Mouse (Mus musculus): ENCODE results near the gene Gm7534. TPM values are rescaled to one million over a fixed set of nuclear protein-coding genes. Genes with fewer than 3 reads are reported as not detected.
A peak's percentile ranks its signal among the peaks of the same experiment; 100 is the strongest.

The Gm7534 gene
- polyA plus RNA-seq, 1 experiment from 2014 or later = not detected

GRCm38 (mm10) chr4:134245148-134245843 lies 42.5 kb upstream of the Gm7534 start, which contains the start of gene Zfp593:
Gene Zfp593, minus strand, starts transcription at chr4:134245592.
- Histone ChIP-seq H3K4me1 (ENCODE audit: control insufficient read depth, insufficient read depth, low read length) (peaks cover 17% of the 10 kb centered on the region), H3K4me2 (ENCODE audit: low read depth, low read length) (peak within 1 kb of the TSS; percentile 95), H3K36me3 (ENCODE audit: control insufficient read depth, insufficient read depth, low read length) (no peaks in the 10 kb centered on the region), H3K4me3 (replicated peaks; ENCODE audit: low read length) (peak within 1 kb of the TSS; percentile 87), H3K27me3 (ENCODE audit: control insufficient read depth, insufficient read depth, low read length) (peaks cover 36% of the 10 kb centered on the region), H3K9ac (ENCODE audit: low read length) (peak within 1 kb of the TSS; percentile 86), H3K9me3 (replicated peaks; ENCODE audit: control insufficient read depth, low read length) (no peaks in the 10 kb centered on the region), H3K27ac (ENCODE audit: low read length) (no peak within 1 kb of the TSS)
- under 1% methylated on average over 60 of the region's 60 CpGs for WGBS
- peak; percentile 82 for ATAC-seq (ENCODE audit: insufficient read depth, low FRiP score)

- peak within 1 kb of the TSS; percentile 95 for H3K4me2 ChIP-seq (ENCODE audit: low read depth, low read length)
- no peak for ATAC-seq (ENCODE audit: insufficient read depth, low FRiP score)
- WGBS = 91% methylated on average over 17 of the region's 17 CpGs
- peak within 1 kb of the TSS; percentile 87 for H3K4me3 ChIP-seq (replicated peaks; ENCODE audit: low read length)
- H3K9me3 ChIP-seq (replicated peaks; ENCODE audit: control insufficient read depth, low read length) = no peaks in the 10 kb centered on the region
- H3K4me1 ChIP-seq (ENCODE audit: control insufficient read depth, insufficient read depth, low read length) = peaks cover 16% of the 10 kb centered on the region
- H3K27me3 ChIP-seq (ENCODE audit: control insufficient read depth, insufficient read depth, low read length) = peaks cover 22% of the 10 kb centered on the region
- H3K9ac ChIP-seq (ENCODE audit: low read length) = peak within 1 kb of the TSS; percentile 86
- no peaks in the 10 kb centered on the region for H3K36me3 ChIP-seq (ENCODE audit: control insufficient read depth, insufficient read depth, low read length)
- no peak within 1 kb of the TSS for H3K27ac ChIP-seq (ENCODE audit: low read length)
These were observed 40.9 kb upstream of the Gm7534 start, which contains the start of gene E130218I03Rik for GRCm38 (mm10) chr4:134243516-134244250. Gene E130218I03Rik, plus strand, starts transcription at chr4:134243662.

GRCm38 (mm10) chr4:134238686-134239085 lies 35.9 kb upstream of the Gm7534 start:
- H3K9me3 ChIP-seq (replicated peaks; ENCODE audit: control insufficient read depth, low read length) = no peaks in the 10 kb centered on the region
- H3K27ac ChIP-seq (ENCODE audit: low read length) = 0 out of 2 replicates have a peak overlapping the region, but pooled peaks have one; percentile 72
- peak overlapping the region; percentile 47 for H3K4me2 ChIP-seq (ENCODE audit: low read depth, low read length)
- no peak overlapping the region for H3K9ac ChIP-seq (ENCODE audit: low read length)
- no peak for ATAC-seq (ENCODE audit: insufficient read depth, low FRiP score)
- peaks cover 7% of the 10 kb centered on the region; the same call in 1 of the 2 replicates for H3K4me1 ChIP-seq (ENCODE audit: control insufficient read depth, insufficient read depth, low read length)
- peak overlapping the region; percentile 53; the same call in 1 of the 2 replicates for H3K4me3 ChIP-seq (replicated peaks; ENCODE audit: low read length)
- 0 out of 2 replicates have a peak, but pooled peaks cover 3% of the 10 kb centered on the region for H3K27me3 ChIP-seq (ENCODE audit: control insufficient read depth, insufficient read depth, low read length)
- WGBS = 16% methylated on average over 10 of the region's 10 CpGs
- no peaks in the 10 kb centered on the region for H3K36me3 ChIP-seq (ENCODE audit: control insufficient read depth, insufficient read depth, low read length)

GRCm38 (mm10) chr4:134238279-134238651 lies 35.5 kb upstream of the Gm7534 start, which contains the start of gene Cnksr1:
Gene Cnksr1, minus strand, starts transcription at chr4:134238399.
- H3K36me3 ChIP-seq (ENCODE audit: control insufficient read depth, insufficient read depth, low read length) = no peaks in the 10 kb centered on the region
- ATAC-seq (ENCODE audit: insufficient read depth, low FRiP score) = peak; percentile 95
- peak within 1 kb of the TSS; percentile 47 for H3K4me2 ChIP-seq (ENCODE audit: low read depth, low read length)
- H3K9ac ChIP-seq (ENCODE audit: low read length) = peak within 1 kb of the TSS; percentile 63
- peaks cover 7% of the 10 kb centered on the region; the same call in 1 of the 2 replicates for H3K4me1 ChIP-seq (ENCODE audit: control insufficient read depth, insufficient read depth, low read length)
- H3K27me3 ChIP-seq (ENCODE audit: control insufficient read depth, insufficient read depth, low read length) = 0 out of 2 replicates have a peak, but pooled peaks cover 3% of the 10 kb centered on the region
- H3K4me3 ChIP-seq (replicated peaks; ENCODE audit: low read length) = peak within 1 kb of the TSS; percentile 53
- H3K27ac ChIP-seq (ENCODE audit: low read length) = peak within 1 kb of the TSS; percentile 72
- 2% methylated on average over 18 of the region's 18 CpGs for WGBS
- H3K9me3 ChIP-seq (replicated peaks; ENCODE audit: control insufficient read depth, low read length) = no peaks in the 10 kb centered on the region

- Histone ChIP-seq H3K36me3 (ENCODE audit: control insufficient read depth, insufficient read depth, low read length) (no peaks in the 10 kb centered on the region), H3K9me3 (replicated peaks; ENCODE audit: control insufficient read depth, low read length) (no peaks in the 10 kb centered on the region), H3K9ac (ENCODE audit: low read length) (peak overlapping the region; percentile 63), H3K27ac (ENCODE audit: low read length) (peak overlapping the region; percentile 72), H3K4me1 (ENCODE audit: control insufficient read depth, insufficient read depth, low read length) (peaks cover 7% of the 10 kb centered on the region; the same call in 1 of the 2 replicates), H3K4me2 (ENCODE audit: low read depth, low read length) (peak overlapping the region; percentile 47), H3K27me3 (ENCODE audit: control insufficient read depth, insufficient read depth, low read length) (0 out of 2 replicates have a peak, but pooled peaks cover 3% of the 10 kb centered on the region), H3K4me3 (replicated peaks; ENCODE audit: low read length) (peak overlapping the region; percentile 53)
- WGBS = 16% methylated on average over 19 of the region's 19 CpGs
- peak; percentile 62 for ATAC-seq (ENCODE audit: insufficient read depth, low FRiP score)
These were observed 34.9 kb upstream of the Gm7534 start for GRCm38 (mm10) chr4:134237582-134238278.

- Histone ChIP-seq H3K36me3 (ENCODE audit: control insufficient read depth, insufficient read depth, low read length) (no peaks in the 10 kb centered on the region), H3K4me2 (ENCODE audit: low read depth, low read length) (no peak overlapping the region), H3K4me3 (replicated peaks; ENCODE audit: low read length) (no peak overlapping the region), H3K27me3 (ENCODE audit: control insufficient read depth, insufficient read depth, low read length) (0 out of 2 replicates have a peak, but pooled peaks cover 3% of the 10 kb centered on the region), H3K9me3 (replicated peaks; ENCODE audit: control insufficient read depth, low read length) (no peaks in the 10 kb centered on the region), H3K9ac (ENCODE audit: low read length) (no peak overlapping the region), H3K27ac (ENCODE audit: low read length) (no peak overlapping the region), H3K4me1 (ENCODE audit: control insufficient read depth, insufficient read depth, low read length) (peaks cover 11% of the 10 kb centered on the region)
- ATAC-seq (ENCODE audit: insufficient read depth, low FRiP score) = no peak
- WGBS = 73% methylated on average over 5 of the region's 5 CpGs
These were observed 32.1 kb upstream of the Gm7534 start for GRCm38 (mm10) chr4:134234876-134235275.

- no peak overlapping the region for H3K4me2 ChIP-seq (ENCODE audit: low read depth, low read length)
- 32% methylated on average over 8 of the region's 8 CpGs for WGBS
These were observed 27.6 kb upstream of the Gm7534 start for GRCm38 (mm10) chr4:134230431-134230830.

GRCm38 (mm10) chr4:134227194-134227593 lies 24.4 kb upstream of the Gm7534 start, which contains the start of gene Catsper4:
Gene Catsper4, minus strand, starts transcription at chr4:134227383.
- peaks cover 4% of the 10 kb centered on the region; the same call in 1 of the 2 replicates for H3K4me1 ChIP-seq (ENCODE audit: control insufficient read depth, insufficient read depth, low read length)
- H3K27ac ChIP-seq (ENCODE audit: low read length) = no peak within 1 kb of the TSS
- H3K9ac ChIP-seq (ENCODE audit: low read length) = no peak within 1 kb of the TSS
- H3K27me3 ChIP-seq (ENCODE audit: control insufficient read depth, insufficient read depth, low read length) = no peaks in the 10 kb centered on the region
- ATAC-seq (ENCODE audit: insufficient read depth, low FRiP score) = no peak
- no peak within 1 kb of the TSS for H3K4me2 ChIP-seq (ENCODE audit: low read depth, low read length)
- WGBS = 65% methylated on average over 8 of the region's 8 CpGs
- H3K9me3 ChIP-seq (replicated peaks; ENCODE audit: control insufficient read depth, low read length) = no peaks in the 10 kb centered on the region
- no peak within 1 kb of the TSS for H3K4me3 ChIP-seq (replicated peaks; ENCODE audit: low read length)
- H3K36me3 ChIP-seq (ENCODE audit: control insufficient read depth, insufficient read depth, low read length) = no peaks in the 10 kb centered on the region

More at GRCm38 (mm10) chr4:134230431-134230830, 27.6 kb upstream of the Gm7534 start:
- no peaks in the 10 kb centered on the region for H3K27me3 ChIP-seq (ENCODE audit: control insufficient read depth, insufficient read depth, low read length)
- H3K36me3 ChIP-seq (ENCODE audit: control insufficient read depth, insufficient read depth, low read length) = no peaks in the 10 kb centered on the region
- H3K4me3 ChIP-seq (replicated peaks; ENCODE audit: low read length) = no peak overlapping the region
- ATAC-seq (ENCODE audit: insufficient read depth, low FRiP score) = peak; percentile 8; the same call in 1 of the 2 replicates
- no peak overlapping the region for H3K9ac ChIP-seq (ENCODE audit: low read length)
- no peaks in the 10 kb centered on the region for H3K9me3 ChIP-seq (replicated peaks; ENCODE audit: control insufficient read depth, low read length)
- peaks cover 4% of the 10 kb centered on the region; the same call in 1 of the 2 replicates for H3K4me1 ChIP-seq (ENCODE audit: control insufficient read depth, insufficient read depth, low read length)
- H3K27ac ChIP-seq (ENCODE audit: low read length) = no peak overlapping the region

Data from stomach, embryonic 16.5 days (tissue).